Mouse (Mus musculus) midbrain, embryonic 16.5 days (tissue): Measurements from ENCODE around the gene Enpp1. TPM values are rescaled to one million over a fixed set of nuclear protein-coding genes. Genes with fewer than 3 reads are reported as not detected.
"Not testable (repeated sequence)": the region's sequence is repeated elsewhere in the genome, so short reads cannot be mapped to it uniquely, and the experiment has no call there.

ENCODE experiments used
- ATAC-seq: fragments of 200-750 bp; cut with Nextera tagmentation; 2 replicates; pipeline ENCODE4 v1.8.0; 2017; ENCODE audit warnings: moderate TSS enrichment
- H3K27ac ChIP-seq: fragments of 300-500 bp; sonication (generic); 2 replicates; pipeline ENCODE4 v1.5.1; 2014; ENCODE audit warnings: mild to moderate bottlenecking, low read length, mixed read lengths
- H3K27me3 ChIP-seq: fragments of 300-500 bp; sonication (generic); 2 replicates; pipeline ENCODE4 v1.6.1; 2014; ENCODE audit warnings: low read depth, low read length, mixed read lengths; ENCODE audit not compliant: control insufficient read depth, insufficient read depth
- H3K36me3 ChIP-seq: fragments of 300-500 bp; sonication (generic); 2 replicates; pipeline ENCODE4 v1.6.1; 2014; ENCODE audit warnings: mild to moderate bottlenecking, low read length, moderate library complexity, mixed read lengths; ENCODE audit not compliant: control insufficient read depth, insufficient read depth
- H3K4me1 ChIP-seq: fragments of 300-500 bp; sonication (generic); 2 replicates; pipeline ENCODE4 v1.6.1; 2014; ENCODE audit warnings: mild to moderate bottlenecking, low read length, mixed read lengths; ENCODE audit not compliant: control insufficient read depth, insufficient read depth
- H3K4me2 ChIP-seq: fragments of 300-500 bp; sonication (generic); 2 replicates; pipeline ENCODE4 v1.6.1; 2014; ENCODE audit warnings: mild to moderate bottlenecking, low read length, mixed read lengths
- H3K4me3 ChIP-seq: fragments of 300-500 bp; sonication (generic); 2 replicates; pipeline ENCODE4 v1.5.1; 2014; ENCODE audit warnings: low read depth, mild to moderate bottlenecking, low read length, moderate library complexity, mixed read lengths
- H3K9ac ChIP-seq: fragments of 300-500 bp; sonication (generic); 2 replicates; pipeline ENCODE4 v1.6.1; 2014; ENCODE audit warnings: low read depth, low read length, mixed read lengths
- H3K9me3 ChIP-seq: fragments of 300-500 bp; sonication (generic); replicated peaks from 2 replicates; pipeline ENCODE4 v1.6.1; 2014; ENCODE audit warnings: mild to moderate bottlenecking, low read length, mixed read lengths; ENCODE audit not compliant: control insufficient read depth, poor library complexity, severe bottlenecking
- WGBS: fragments of 180-500 bp; shearing (Covaris S2); extraction: QIAGEN DNeasy Blood & Tissue Kit; methylation state at CpG from one replicate; pipeline ENCODE4 v1.1.7; 2014; 5-methylcytosine and 5-hydroxymethylcytosine counted together
- polyA plus RNA-seq: library from polyadenylated mRNA; unstranded; fragments of >200 nt; fragmentation: Nextera tagmentation; extraction: Ambion mirVana; gene quantifications from 2 replicates; pipeline ENCODE4 v1.2.1, GENCODE M21; 2015

The Enpp1 gene
- polyA plus RNA-seq, 1 experiment from 2014 or later: 3.3 TPM

- no peak overlapping the region for H3K9ac ChIP-seq
- H3K27ac ChIP-seq: no peak overlapping the region
- no peak overlapping the region for H3K4me2 ChIP-seq
- WGBS: 44% methylated on average over 9 of the region's 9 CpGs
- H3K36me3 ChIP-seq: no peaks in the 10 kb centered on the region
- H3K9me3 ChIP-seq: no peaks in the 10 kb centered on the region; the same call in 1 of the 2 replicates
- H3K4me1 ChIP-seq: no peaks in the 10 kb centered on the region
- no peaks in the 10 kb centered on the region for H3K27me3 ChIP-seq
- no peak overlapping the region for H3K4me3 ChIP-seq
- no peak for ATAC-seq
Measured at GRCm38 (mm10) chr10:24621572-24621971, 90.4 kb downstream of the Enpp1 start.

GRCm38 (mm10) chr10:24616572-24616971, 95.4 kb downstream of the Enpp1 start:
- not testable (repeated sequence) for ATAC-seq, H3K27ac ChIP-seq, H3K4me1 ChIP-seq, H3K9me3 ChIP-seq, H3K36me3 ChIP-seq, H3K4me2 ChIP-seq, H3K4me3 ChIP-seq, H3K27me3 ChIP-seq, H3K9ac ChIP-seq
- 97% methylated on average over 1 of the region's 1 CpGs for WGBS

- no peaks in the 10 kb centered on the region; the same call in 1 of the 2 replicates for H3K9me3 ChIP-seq
- H3K27ac ChIP-seq: no peak overlapping the region
- no peak overlapping the region for H3K4me3 ChIP-seq
- no peak overlapping the region for H3K9ac ChIP-seq
- H3K4me1 ChIP-seq: no peaks in the 10 kb centered on the region
- no peak overlapping the region for H3K4me2 ChIP-seq
- ATAC-seq: no peak
- no peaks in the 10 kb centered on the region for H3K27me3 ChIP-seq
- 82% methylated on average over 6 of the region's 6 CpGs for WGBS
- no peaks in the 10 kb centered on the region for H3K36me3 ChIP-seq
Measured at GRCm38 (mm10) chr10:24615799-24616198, 96.2 kb downstream of the Enpp1 start.

- Histone ChIP-seq H3K27ac (no peak overlapping the region), H3K4me1 (no peaks in the 10 kb centered on the region), H3K4me2 (no peak overlapping the region), H3K9me3 (no peaks in the 10 kb centered on the region; the same call in 1 of the 2 replicates), H3K36me3 (no peaks in the 10 kb centered on the region), H3K9ac (no peak overlapping the region), H3K4me3 (no peak overlapping the region), H3K27me3 (no peaks in the 10 kb centered on the region)
- WGBS: 95% methylated on average over 4 of the region's 4 CpGs
- ATAC-seq: no peak
Measured at GRCm38 (mm10) chr10:24614726-24615125, 97.2 kb downstream of the Enpp1 start.

GRCm38 (mm10) chr10:24609766-24610165, 102.2 kb downstream of the Enpp1 start:
- Histone ChIP-seq H3K27ac (no peak overlapping the region), H3K9ac (no peak overlapping the region), H3K4me2 (no peak overlapping the region), H3K4me1 (no peaks in the 10 kb centered on the region), H3K9me3 (no peaks in the 10 kb centered on the region), H3K36me3 (no peaks in the 10 kb centered on the region), H3K27me3 (no peaks in the 10 kb centered on the region), H3K4me3 (no peak overlapping the region)
- ATAC-seq: no peak
- 90% methylated on average over 9 of the region's 9 CpGs for WGBS

DNA sequence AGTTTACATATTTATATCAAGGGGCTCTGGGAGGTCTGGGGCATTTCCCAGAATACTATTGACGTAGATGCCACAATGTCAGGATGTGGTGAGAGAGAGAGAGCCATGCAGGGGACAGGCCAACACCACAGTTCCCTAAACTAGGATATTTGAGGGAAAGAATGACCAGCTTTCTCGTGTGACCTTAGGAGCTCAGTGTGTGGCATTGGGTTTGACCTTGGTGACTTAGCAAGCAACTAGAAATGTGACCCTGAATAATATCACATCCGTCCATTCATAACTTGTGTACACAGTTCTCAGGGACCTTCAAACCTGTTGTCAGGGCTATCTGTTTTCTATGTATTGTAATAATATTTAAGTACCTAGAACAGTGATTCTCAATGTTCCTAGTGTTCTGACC, 102.8 kb downstream of the Enpp1 start:
- 84% methylated on average over 3 of the region's 3 CpGs for WGBS
- Histone ChIP-seq H3K27ac (no peak overlapping the region), H3K27me3 (no peaks in the 10 kb centered on the region), H3K4me3 (no peak overlapping the region), H3K9ac (no peak overlapping the region), H3K9me3 (no peaks in the 10 kb centered on the region), H3K4me2 (no peak overlapping the region), H3K4me1 (no peaks in the 10 kb centered on the region), H3K36me3 (no peaks in the 10 kb centered on the region)
- ATAC-seq: no peak

- H3K9ac ChIP-seq: no peak overlapping the region
- H3K36me3 ChIP-seq: no peaks in the 10 kb centered on the region
- H3K9me3 ChIP-seq: no peaks in the 10 kb centered on the region
- H3K4me3 ChIP-seq: no peak overlapping the region
- H3K27me3 ChIP-seq: no peaks in the 10 kb centered on the region
- H3K4me1 ChIP-seq: no peaks in the 10 kb centered on the region
- ATAC-seq: no peak
- no peak overlapping the region for H3K4me2 ChIP-seq
- H3K27ac ChIP-seq: no peak overlapping the region
Measured at GRCm38 (mm10) chr10:24603727-24604126, 108.2 kb downstream of the Enpp1 start.

- Histone ChIP-seq H3K4me2 (no peak overlapping the region), H3K27me3 (no peaks in the 10 kb centered on the region), H3K36me3 (no peaks in the 10 kb centered on the region), H3K4me1 (no peaks in the 10 kb centered on the region), H3K9me3 (no peaks in the 10 kb centered on the region), H3K4me3 (no peak overlapping the region), H3K27ac (no peak overlapping the region), H3K9ac (no peak overlapping the region)
- ATAC-seq: no peak
- WGBS: 83% methylated on average over 2 of the region's 2 CpGs
Measured at GRCm38 (mm10) chr10:24603035-24603434, 108.9 kb downstream of the Enpp1 start.

GRCm38 (mm10) chr10:24599802-24600201, 112.2 kb downstream of the Enpp1 start:
- Histone ChIP-seq H3K4me1 (0 out of 2 replicates have a peak, but pooled peaks cover 4% of the 10 kb centered on the region), H3K4me2 (no peak overlapping the region), H3K27ac (no peak overlapping the region), H3K9me3 (no peaks in the 10 kb centered on the region), H3K27me3 (no peaks in the 10 kb centered on the region), H3K9ac (no peak overlapping the region), H3K36me3 (no peaks in the 10 kb centered on the region), H3K4me3 (no peak overlapping the region)
- 90% methylated on average over 5 of the region's 5 CpGs for WGBS
- no peak for ATAC-seq

DNA sequence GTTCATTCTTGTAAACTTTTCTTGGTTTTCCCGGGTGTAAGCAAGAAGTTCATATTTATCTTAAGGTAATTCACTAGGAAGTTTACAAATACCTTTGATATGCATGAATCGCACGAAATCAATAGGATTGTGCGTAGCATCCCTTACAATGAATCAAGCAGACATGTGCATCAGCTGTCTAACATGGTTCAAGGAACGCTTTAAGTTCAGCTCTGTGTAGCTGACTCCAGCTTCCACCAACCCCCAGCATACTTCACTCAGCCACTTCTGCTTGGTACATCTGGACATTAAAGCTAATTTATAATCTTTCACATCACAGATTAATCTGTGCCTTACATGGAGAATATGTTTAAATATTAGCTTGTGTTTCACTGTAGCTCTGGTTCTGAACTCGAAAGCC, 113.3 kb downstream of the Enpp1 start:
- no peak overlapping the region for H3K4me2 ChIP-seq
- no peaks in the 10 kb centered on the region for H3K27me3 ChIP-seq
- no peaks in the 10 kb centered on the region for H3K36me3 ChIP-seq
- no peak overlapping the region for H3K9ac ChIP-seq
- H3K4me3 ChIP-seq: no peak overlapping the region
- no peak for ATAC-seq
- WGBS: 84% methylated on average over 6 of the region's 6 CpGs
- no peaks in the 10 kb centered on the region for H3K9me3 ChIP-seq
- no peak overlapping the region for H3K27ac ChIP-seq
- H3K4me1 ChIP-seq: 0 out of 2 replicates have a peak, but pooled peaks cover 7% of the 10 kb centered on the region
